Mouse (Mus musculus) gastrocnemius, postnatal 4 days (tissue): ENCODE data around the gene Edc3. TPM values are rescaled to one million over a fixed set of nuclear protein-coding genes. Genes with fewer than 3 reads are reported as not detected.

Source experiments
- DNase-seq, 2 experiments: peaks; one replicate each; pipeline ENCODE4 v3.0.0; 2021 to 2022; ENCODE audit warnings: low spot score in 2 of 2, mixed read lengths in 2 of 2
- total RNA-seq, 2 experiments: library from RNA; stranded (reverse); gene quantifications; 2 replicates each; pipeline ENCODE4 v1.2.3; 2021

Edc3 gene
- total RNA-seq, 2 experiments from 2014 or later = 11.8 to 12.5 TPM

DNA sequence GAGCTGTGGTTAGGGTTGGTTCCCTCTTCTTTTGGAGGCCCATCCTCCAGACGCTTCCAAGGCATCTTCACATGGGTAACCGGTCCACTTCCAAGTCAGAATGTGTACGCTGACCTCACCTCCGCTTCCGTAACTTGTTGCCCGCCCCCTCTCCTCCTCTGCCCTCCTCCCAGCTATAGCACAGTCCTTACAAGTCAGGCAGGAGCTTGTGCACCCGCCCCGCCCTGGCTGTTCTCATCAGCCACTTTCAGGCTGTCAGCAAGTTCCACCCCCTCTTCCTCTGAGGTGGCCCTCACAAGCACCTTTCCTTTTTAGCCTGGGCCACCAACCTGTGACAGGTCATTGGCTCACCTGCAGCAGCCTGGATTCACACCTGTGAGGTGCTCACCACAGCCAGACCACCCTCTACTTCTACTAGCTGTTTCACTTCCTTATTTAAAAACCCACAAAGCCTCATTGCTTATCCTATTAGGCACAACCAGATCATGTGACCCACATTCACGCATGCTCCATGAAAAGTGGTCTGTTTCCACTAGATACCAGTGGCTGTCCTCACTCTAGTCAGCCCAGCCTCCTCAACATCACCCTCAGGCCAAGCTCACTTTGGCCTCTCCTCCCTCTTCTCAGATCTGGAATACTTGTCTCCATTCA lies 92.1 kb downstream of the Edc3 start:
- DNase-seq = no peak

Other genes starting within 250 kb of the Edc3 start
- gene Scamp5, start 240.5 kb upstream of the Edc3 start, total RNA-seq = 10 to 100 TPM; 13.3 to 14.5 TPM
- gene Rpp25, start 204.5 kb upstream of the Edc3 start, total RNA-seq = under 1 TPM in 1 of 2 experiments, not detected in 1; 0.26 TPM
- gene Cox5a, start 187.3 kb upstream of the Edc3 start, total RNA-seq = 100 to 1,000 TPM; 639 to 672 TPM
- gene Fam219b, start 171.0 kb upstream of the Edc3 start, total RNA-seq = 10 to 100 TPM; 12.3 to 14.0 TPM
- gene Mpi, start 155.8 kb upstream of the Edc3 start, total RNA-seq = 100 to 1,000 TPM; 112 to 115 TPM
- gene Scamp2, start 147.6 kb upstream of the Edc3 start, total RNA-seq = 10 to 100 TPM; 68.2 to 75.6 TPM
- gene Ulk3, start 119.1 kb upstream of the Edc3 start, total RNA-seq = 10 to 100 TPM; 14.3 to 15.3 TPM
- gene Cplx3, start 102.3 kb upstream of the Edc3 start, total RNA-seq = not detected
- gene Lman1l, start 87.8 kb upstream of the Edc3 start, total RNA-seq = not detected
- 10 to 100 TPM; 39.5 to 42.9 TPM for gene Csk, start 54.9 kb upstream of the Edc3 start, total RNA-seq
- gene Cyp1a2, start 24.8 kb upstream of the Edc3 start, total RNA-seq = under 1 TPM in 1 of 2 experiments, not detected in 1; 0.16 TPM
- not detected for gene Cyp1a1, start 20.6 kb upstream of the Edc3 start, total RNA-seq
- 10 to 100 TPM; 52.7 to 58.9 TPM for gene Clk3, start 57.3 kb downstream of the Edc3 start, total RNA-seq
- gene Arid3b, start 128.3 kb downstream of the Edc3 start, total RNA-seq = 1 to 10 TPM; 4.5 to 7.2 TPM
- 10 to 100 TPM; 47.4 to 51.5 TPM for gene Ubl7, start 202.4 kb downstream of the Edc3 start, total RNA-seq
- 10 to 100 TPM; 10.4 to 12.6 TPM for gene Sema7a, start 231.6 kb downstream of the Edc3 start, total RNA-seq